Mouse (Mus musculus) hindbrain, embryonic 11.5 days (tissue): ENCODE data around the gene Npc2. TPM values are rescaled to one million over a fixed set of nuclear protein-coding genes. Genes with fewer than 3 reads are reported as not detected.

Experiments used
- ATAC-seq: fragments of 200-750 bp; cut with Nextera tagmentation; 2 replicates; pipeline ENCODE4 v1.8.0; 2017; ENCODE audit warnings: mild to moderate bottlenecking, moderate TSS enrichment, moderate library complexity; ENCODE audit not compliant: low FRiP score
- DNase-seq: peaks from one replicate; pipeline ENCODE4 v3.0.0-alpha.2; 2015; ENCODE audit warnings: low spot score
- H3K27ac ChIP-seq: fragments of 300-500 bp; sonication (generic); 2 replicates; pipeline ENCODE4 v1.5.1; 2014; ENCODE audit warnings: mild to moderate bottlenecking, low read depth, low read length
- H3K27me3 ChIP-seq: fragments of 300-500 bp; sonication (generic); 2 replicates; pipeline ENCODE4 v1.6.1; 2014; ENCODE audit warnings: mild to moderate bottlenecking, low read length, moderate library complexity, mixed read lengths; ENCODE audit not compliant: control insufficient read depth, insufficient read depth
- H3K36me3 ChIP-seq: fragments of 300-500 bp; sonication (generic); 2 replicates; pipeline ENCODE4 v1.6.1; 2014; ENCODE audit warnings: mild to moderate bottlenecking, low read length, moderate library complexity, mixed read lengths; ENCODE audit not compliant: control insufficient read depth, insufficient read depth
- H3K4me1 ChIP-seq: fragments of 300-500 bp; sonication (generic); replicated peaks from 2 replicates; pipeline ENCODE4 v1.6.1; 2014; ENCODE audit warnings: low read length, mixed read lengths; ENCODE audit not compliant: control insufficient read depth, insufficient read depth
- H3K4me2 ChIP-seq: fragments of 300-500 bp; sonication (generic); replicated peaks from 2 replicates; pipeline ENCODE4 v1.6.1; 2014; ENCODE audit warnings: mild to moderate bottlenecking, low read depth, low read length
- H3K4me3 ChIP-seq: fragments of 300-500 bp; sonication (generic); 2 replicates; pipeline ENCODE4 v1.5.1; 2014; ENCODE audit warnings: low read depth, low read length
- H3K9ac ChIP-seq: fragments of 300-500 bp; sonication (generic); 2 replicates; pipeline ENCODE4 v1.6.1; 2014; ENCODE audit warnings: low read depth, low read length
- H3K9me3 ChIP-seq: fragments of 300-500 bp; sonication (generic); 2 replicates; pipeline ENCODE4 v1.6.1; 2016; ENCODE audit warnings: low read length; ENCODE audit not compliant: control insufficient read depth
- WGBS: fragments of 180-500 bp; shearing (Covaris S2); extraction: QIAGEN DNeasy Blood & Tissue Kit; methylation state at CpG from one replicate; pipeline ENCODE4 v1.1.7; 2014; 5-methylcytosine and 5-hydroxymethylcytosine counted together
- polyA plus RNA-seq: library from polyadenylated mRNA; unstranded; fragments of >200 nt; fragmentation: Nextera tagmentation; extraction: Ambion mirVana; gene quantifications from 2 replicates; pipeline ENCODE4 v1.2.1, GENCODE M21; 2014

Gene Npc2
- polyA plus RNA-seq, 1 experiment from 2014 or later = 79.4 TPM

DNA sequence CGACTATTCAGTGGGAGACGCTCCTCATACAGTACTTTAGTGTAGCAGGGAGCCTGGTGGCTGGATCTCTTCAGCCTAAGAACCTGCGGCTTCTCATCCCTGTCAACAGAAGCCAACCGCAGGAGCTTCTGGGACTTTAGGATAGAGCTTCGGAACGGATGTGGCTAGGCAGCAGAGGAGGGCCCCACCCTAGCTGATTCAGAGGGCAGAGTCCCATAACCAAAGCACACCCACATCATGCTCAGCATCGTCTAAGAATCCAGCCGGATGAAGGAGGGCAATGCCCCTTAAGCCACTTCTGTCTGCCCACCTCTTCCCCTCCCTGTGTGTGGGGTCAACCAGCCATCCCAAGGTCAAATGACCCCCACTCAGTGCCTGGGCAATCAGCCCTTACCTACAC lies 21.7 kb upstream of the Npc2 start:
- no peaks in the 10 kb centered on the region for H3K27me3 ChIP-seq
- no peaks in the 10 kb centered on the region for H3K9me3 ChIP-seq
- no peak overlapping the region for H3K9ac ChIP-seq
- no peak overlapping the region for H3K27ac ChIP-seq
- no peak overlapping the region for H3K4me2 ChIP-seq
- DNase-seq (no peak), ATAC-seq (no peak)
- no peak overlapping the region for H3K4me3 ChIP-seq
- H3K36me3 ChIP-seq = no peaks in the 10 kb centered on the region
- 91% methylated on average over 8 of the region's 8 CpGs for WGBS
- no peaks in the 10 kb centered on the region for H3K4me1 ChIP-seq

GRCm38 (mm10) chr12:84792629-84793028 lies 19.7 kb upstream of the Npc2 start:
- Histone ChIP-seq H3K9me3 (no peaks in the 10 kb centered on the region), H3K27me3 (no peaks in the 10 kb centered on the region), H3K4me1 (no peaks in the 10 kb centered on the region), H3K4me3 (no peak overlapping the region), H3K27ac (no peak overlapping the region), H3K9ac (no peak overlapping the region), H3K4me2 (no peak overlapping the region), H3K36me3 (no peaks in the 10 kb centered on the region)
- 72% methylated on average over 4 of the region's 4 CpGs for WGBS
- no peak for ATAC-seq
- no peak for DNase-seq

DNA sequence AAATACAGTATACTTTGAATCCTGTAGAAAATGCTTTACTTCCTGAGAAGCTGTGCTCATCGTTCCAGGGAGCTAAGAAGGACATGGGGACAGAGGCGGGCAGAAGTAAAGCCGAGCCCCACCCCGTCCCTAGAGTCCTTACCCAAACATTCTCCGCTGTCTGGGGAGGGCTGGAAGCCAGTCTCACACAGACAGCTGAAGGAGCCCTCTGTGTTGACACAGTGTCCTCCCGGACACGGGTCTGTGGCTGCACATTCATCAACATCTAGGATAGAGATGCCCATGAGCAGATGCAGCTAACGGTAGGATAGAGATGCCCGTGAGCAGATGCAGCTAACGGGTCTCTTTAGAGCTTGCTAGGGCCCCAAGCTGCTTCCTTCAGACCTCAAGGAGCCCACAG lies 17.9 kb upstream of the Npc2 start:
- Histone ChIP-seq H3K4me3 (no peak overlapping the region), H3K9me3 (no peaks in the 10 kb centered on the region), H3K36me3 (no peaks in the 10 kb centered on the region), H3K4me1 (no peaks in the 10 kb centered on the region), H3K27ac (no peak overlapping the region), H3K9ac (no peak overlapping the region), H3K27me3 (no peaks in the 10 kb centered on the region), H3K4me2 (no peak overlapping the region)
- ATAC-seq (no peak), DNase-seq (no peak)
- WGBS = 59% methylated on average over 10 of the region's 10 CpGs

DNA sequence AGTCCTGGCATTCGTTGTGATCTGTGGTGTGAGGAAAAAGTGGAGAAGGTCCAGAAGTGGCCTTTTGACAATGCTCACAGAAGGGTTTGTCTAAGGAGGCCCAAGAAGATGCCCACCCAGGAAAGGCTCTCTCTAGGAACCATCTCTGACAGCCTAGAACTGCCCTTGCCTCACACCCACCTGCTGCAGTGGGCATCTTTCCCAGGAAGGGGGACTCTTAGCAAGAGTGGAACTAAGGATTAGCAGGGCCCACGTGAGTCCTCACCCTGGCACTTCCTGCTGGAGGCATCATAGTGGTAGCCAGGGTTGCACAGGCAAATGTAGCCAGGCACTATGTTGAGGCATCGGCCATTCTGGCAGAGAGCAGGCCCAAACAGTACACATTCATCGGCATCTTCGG lies 13.1 kb upstream of the Npc2 start:
- no peak overlapping the region for H3K4me2 ChIP-seq
- ATAC-seq (no peak), DNase-seq (no peak)
- no peak overlapping the region for H3K9ac ChIP-seq
- H3K9me3 ChIP-seq = no peaks in the 10 kb centered on the region
- WGBS = 74% methylated on average over 5 of the region's 5 CpGs
- 0 out of 2 replicates have a peak, but pooled peaks cover 2% of the 10 kb centered on the region for H3K4me1 ChIP-seq
- H3K36me3 ChIP-seq = no peaks in the 10 kb centered on the region
- H3K27ac ChIP-seq = no peak overlapping the region
- no peaks in the 10 kb centered on the region for H3K27me3 ChIP-seq
- no peak overlapping the region for H3K4me3 ChIP-seq

GRCm38 (mm10) chr12:84784604-84785381 lies 11.8 kb upstream of the Npc2 start:
- Histone ChIP-seq H3K4me3 (no peak overlapping the region), H3K9me3 (no peaks in the 10 kb centered on the region), H3K4me1 (0 out of 2 replicates have a peak, but pooled peaks cover 2% of the 10 kb centered on the region), H3K27me3 (no peaks in the 10 kb centered on the region), H3K27ac (no peak overlapping the region), H3K9ac (no peak overlapping the region), H3K4me2 (no peak overlapping the region; the same call in 1 of the 2 replicates), H3K36me3 (no peaks in the 10 kb centered on the region)
- WGBS = 35% methylated on average over 25 of the region's 25 CpGs
- DNase-seq (peak; percentile 95), ATAC-seq (peak; percentile 74; the same call in 1 of the 2 replicates)

DNA sequence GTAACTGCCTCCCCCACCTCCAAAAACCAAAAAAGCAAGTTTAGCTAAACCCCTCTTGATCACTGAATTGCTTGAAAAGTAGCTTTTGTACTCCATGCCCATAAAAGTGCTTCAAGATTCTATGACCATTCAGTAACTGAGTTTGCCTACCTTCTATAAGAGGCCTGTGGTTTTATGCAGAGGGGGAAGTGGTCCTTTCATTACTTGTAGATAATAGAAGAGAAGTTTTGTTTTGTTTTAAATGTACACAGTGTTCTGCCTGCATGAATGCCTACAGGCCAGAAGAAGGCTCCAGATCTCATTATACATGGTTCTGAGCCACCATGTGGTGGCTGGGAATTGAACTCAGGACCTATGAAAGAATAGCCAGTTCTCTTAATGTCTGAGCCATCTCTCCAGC lies 3.3 kb upstream of the Npc2 start:
- Histone ChIP-seq H3K9me3 (no peaks in the 10 kb centered on the region), H3K4me3 (no peak overlapping the region), H3K27me3 (no peaks in the 10 kb centered on the region), H3K36me3 (no peaks in the 10 kb centered on the region), H3K27ac (no peak overlapping the region), H3K4me2 (no peak overlapping the region), H3K4me1 (0 out of 2 replicates have a peak, but pooled peaks cover 3% of the 10 kb centered on the region), H3K9ac (no peak overlapping the region)
- no peak for ATAC-seq
- no peak for DNase-seq

GRCm38 (mm10) chr12:84774376-84774775 lies 1.4 kb upstream of the Npc2 start:
- no peak overlapping the region for H3K4me3 ChIP-seq
- no peak overlapping the region for H3K9ac ChIP-seq
- H3K27me3 ChIP-seq = no peaks in the 10 kb centered on the region
- WGBS = 82% methylated on average over 6 of the region's 6 CpGs
- H3K4me2 ChIP-seq = no peak overlapping the region
- ATAC-seq (no peak), DNase-seq (no peak)
- H3K9me3 ChIP-seq = no peaks in the 10 kb centered on the region
- 0 out of 2 replicates have a peak, but pooled peaks cover 3% of the 10 kb centered on the region for H3K4me1 ChIP-seq
- no peak overlapping the region for H3K27ac ChIP-seq
- H3K36me3 ChIP-seq = no peaks in the 10 kb centered on the region

DNA sequence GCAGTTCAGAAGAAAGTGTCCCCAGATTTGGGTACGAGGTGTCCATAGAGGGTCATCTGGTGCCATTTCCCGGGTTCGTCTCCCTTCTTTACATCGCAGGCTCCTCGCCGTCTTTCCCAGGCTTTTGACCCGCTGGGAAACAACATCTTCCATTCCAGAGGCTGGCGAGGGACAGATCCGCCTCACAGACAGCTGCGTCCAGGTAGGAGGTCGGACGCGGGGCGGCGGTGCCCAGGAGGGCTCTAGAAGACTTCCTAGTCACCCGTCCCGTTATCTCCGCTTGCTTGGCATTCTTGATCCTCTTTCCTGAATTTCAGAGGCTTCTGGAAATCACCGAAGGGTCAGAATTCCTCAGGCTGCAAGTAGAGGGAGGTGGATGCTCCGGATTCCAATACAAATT lies 524 bp upstream of the Npc2 start:
- Histone ChIP-seq H3K4me3 (peak overlapping the region; percentile 56), H3K4me2 (peak overlapping the region; percentile 76), H3K27ac (peak overlapping the region; percentile 47; the same call in 1 of the 2 replicates), H3K36me3 (no peaks in the 10 kb centered on the region), H3K27me3 (no peaks in the 10 kb centered on the region), H3K4me1 (0 out of 2 replicates have a peak, but pooled peaks cover 3% of the 10 kb centered on the region), H3K9ac (peak overlapping the region; percentile 82), H3K9me3 (no peaks in the 10 kb centered on the region)
- ATAC-seq (peak; percentile 15; the same call in 1 of the 2 replicates), DNase-seq (no peak)
- WGBS = under 1% methylated on average over 20 of the region's 20 CpGs

- H3K9ac ChIP-seq = peak overlapping the region; percentile 68
- no peak for ATAC-seq
- peak overlapping the region; percentile 70 for H3K27ac ChIP-seq
- peak; percentile 52 for DNase-seq
- no peaks in the 10 kb centered on the region for H3K27me3 ChIP-seq
- 5% methylated on average over 10 of the region's 10 CpGs for WGBS
- H3K9me3 ChIP-seq = no peaks in the 10 kb centered on the region
- H3K4me2 ChIP-seq = peak overlapping the region; percentile 62
- H3K4me3 ChIP-seq = peak overlapping the region; percentile 56
- 0 out of 2 replicates have a peak, but pooled peaks cover 3% of the 10 kb centered on the region for H3K4me1 ChIP-seq
- no peaks in the 10 kb centered on the region for H3K36me3 ChIP-seq
Measured at GRCm38 (mm10) chr12:84771981-84772520, 901 bp downstream of the Npc2 start.
